Mouse (Mus musculus) MEL (cell line): ENCODE results near the gene Cabp2. TPM values are rescaled to one million over a fixed set of nuclear protein-coding genes. Genes with fewer than 3 reads are reported as not detected.

Experiments used
- DNase-seq: peaks from one replicate; pipeline ENCODE4 v3.0.0; 2011; ENCODE audit warnings: low read depth, low spot score
- H3K27ac ChIP-seq: 2 replicates; pipeline ENCODE4 v1.5.1; 2012; ENCODE audit warnings: low read depth, mild to moderate bottlenecking, control low read depth, low read length, moderate library complexity; ENCODE audit not compliant: control insufficient read depth
- H3K27me3 ChIP-seq, 2 experiments: fragments of 150-350 bp in 1 of 2; sonication (generic) in 1 of 2; 2 replicates each; pipeline ENCODE4 v1.6.1; 2012; ENCODE audit warnings: low read length in 2 of 2, mild to moderate bottlenecking in 2 of 2, improper control_type of control experiment in 1 of 2, moderate library complexity in 1 of 2; ENCODE audit not compliant: insufficient read depth in 2 of 2, control insufficient read depth in 1 of 2
- H3K36me3 ChIP-seq, 2 experiments: 2 replicates each; pipeline ENCODE4 v1.6.1; 2012 to 2014; ENCODE audit warnings: low read length in 2 of 2, improper control_type of control experiment in 1 of 2, inconsistent platforms in 1 of 2, mild to moderate bottlenecking in 1 of 2; ENCODE audit not compliant: insufficient read depth in 2 of 2, control insufficient read depth in 1 of 2
- H3K4me1 ChIP-seq, 2 experiments: fragments of 150-350 bp in 1 of 2; sonication (generic) in 1 of 2; 2 replicates each; pipeline ENCODE4 v1.6.1; 2012; ENCODE audit warnings: low read length in 2 of 2, improper control_type of control experiment in 1 of 2, mild to moderate bottlenecking in 1 of 2; ENCODE audit not compliant: insufficient read depth in 2 of 2, control insufficient read depth in 1 of 2
- H3K4me3 ChIP-seq, 2 experiments: fragments of 150-350 bp in 1 of 2; sonication (generic) in 1 of 2; 2 replicates each; pipeline ENCODE4 v1.5.1; 2012; ENCODE audit warnings: low read depth in 2 of 2, low read length in 2 of 2, mild to moderate bottlenecking in 2 of 2, moderate library complexity in 2 of 2, control low read depth in 1 of 2, improper control_type of control experiment in 1 of 2; ENCODE audit not compliant: control insufficient read depth in 1 of 2, insufficient read depth in 1 of 2
- H3K79me2 ChIP-seq: 2 replicates; pipeline ENCODE4 v1.6.1; 2012; ENCODE audit warnings: mild to moderate bottlenecking, low read length, moderate library complexity; ENCODE audit not compliant: control insufficient read depth, poor library complexity, insufficient read depth
- H3K9ac ChIP-seq: 2 replicates; pipeline ENCODE4 v1.6.1; 2012; ENCODE audit warnings: low read depth, mild to moderate bottlenecking, control low read depth, low read length, moderate library complexity; ENCODE audit not compliant: control insufficient read depth, poor library complexity, severe bottlenecking
- H3K9me3 ChIP-seq: fragments of 150-350 bp; sonication (generic); replicated peaks from 2 replicates; pipeline ENCODE4 v1.6.1; 2012; ENCODE audit warnings: mild to moderate bottlenecking, low read length, improper control_type of control experiment, moderate library complexity; ENCODE audit not compliant: insufficient read depth
- BHLHE40 ChIP-seq: IDR thresholded peaks from 2 replicates; pipeline ENCODE4 v1.6.1; 2012; ENCODE audit warnings: low read depth, mild to moderate bottlenecking, inconsistent platforms, low read length, improper control_type of control experiment, borderline replicate concordance
- E2F4 ChIP-seq: IDR thresholded peaks from 2 replicates; pipeline ENCODE4 v1.6.1; 2011; ENCODE audit warnings: low read depth, low read length, improper control_type of control experiment, borderline replicate concordance
- ELF1 ChIP-seq: IDR thresholded peaks from 2 replicates; pipeline ENCODE4 v1.6.1; 2014; ENCODE audit warnings: low read depth, mild to moderate bottlenecking, inconsistent platforms, low read length, improper control_type of control experiment, moderate library complexity
- EP300 ChIP-seq, 2 experiments: IDR thresholded peaks; 2 replicates each; pipeline ENCODE4 v1.6.1; 2011; ENCODE audit warnings: improper control_type of control experiment in 2 of 2, low read length in 2 of 2, low read depth in 1 of 2, mild to moderate bottlenecking in 1 of 2
- ETS1 ChIP-seq: IDR thresholded peaks from 2 replicates; pipeline ENCODE4 v1.6.1; 2012; ENCODE audit warnings: low read depth, mild to moderate bottlenecking, inconsistent platforms, low read length, improper control_type of control experiment, moderate library complexity
- GABPA ChIP-seq: IDR thresholded peaks from 2 replicates; pipeline ENCODE4 v1.6.1; 2012; ENCODE audit warnings: low read depth, mild to moderate bottlenecking, inconsistent platforms, low read length, improper control_type of control experiment, moderate library complexity
- GATA1 ChIP-seq: IDR thresholded peaks from 2 replicates; pipeline ENCODE4 v1.6.1; 2011; ENCODE audit warnings: low read depth, low read length, improper control_type of control experiment
- JUND ChIP-seq: IDR thresholded peaks from 2 replicates; pipeline ENCODE4 v1.6.1; 2011; ENCODE audit warnings: low read depth, mild to moderate bottlenecking, improper control_type of control experiment, low read length
- MAZ ChIP-seq: IDR thresholded peaks from 2 replicates; pipeline ENCODE4 v1.6.1; 2012; ENCODE audit warnings: low read depth, mild to moderate bottlenecking, inconsistent platforms, low read length, improper control_type of control experiment
- MXI1 ChIP-seq: IDR thresholded peaks from 2 replicates; pipeline ENCODE4 v1.6.1; 2011; ENCODE audit warnings: mild to moderate bottlenecking, low read depth, low read length, improper control_type of control experiment
- MYB ChIP-seq: IDR thresholded peaks from 2 replicates; pipeline ENCODE4 v1.6.1; 2011; ENCODE audit warnings: mild to moderate bottlenecking, low read depth, low read length, improper control_type of control experiment
- NELFE ChIP-seq: IDR thresholded peaks from 2 replicates; pipeline ENCODE4 v1.6.1; 2011; ENCODE audit warnings: low read depth, low read length, improper control_type of control experiment
- POLR2A ChIP-seq, 2 experiments: IDR thresholded peaks; 2 replicates each; pipeline ENCODE4 v1.6.1; 2011 to 2012; ENCODE audit warnings: low read length in 2 of 2, mild to moderate bottlenecking in 2 of 2, control low read depth in 1 of 2, improper control_type of control experiment in 1 of 2, low read depth in 1 of 2, moderate library complexity in 1 of 2; ENCODE audit not compliant: control insufficient read depth in 1 of 2, insufficient read depth in 1 of 2, poor library complexity in 1 of 2
- RCOR1 ChIP-seq: IDR thresholded peaks from 2 replicates; pipeline ENCODE4 v1.6.1; 2012; ENCODE audit warnings: low read depth, mild to moderate bottlenecking, inconsistent platforms, low read length, improper control_type of control experiment
- SIN3A ChIP-seq: IDR thresholded peaks from 2 replicates; pipeline ENCODE4 v1.6.1; 2012; ENCODE audit warnings: low read length, improper control_type of control experiment, inconsistent platforms
- TAL1 ChIP-seq: IDR thresholded peaks from 2 replicates; pipeline ENCODE4 v1.6.1; 2012; ENCODE audit warnings: mild to moderate bottlenecking, inconsistent platforms, low read length, moderate library complexity, mixed read lengths
- TBP ChIP-seq: IDR thresholded peaks from 2 replicates; pipeline ENCODE4 v1.8.0; 2011; ENCODE audit warnings: low read depth, low read length, improper control_type of control experiment
- TCF12 ChIP-seq: IDR thresholded peaks from 2 replicates; pipeline ENCODE4 v1.6.1; 2014; ENCODE audit warnings: low read depth, mild to moderate bottlenecking, inconsistent platforms, low read length, improper control_type of control experiment, moderate library complexity
- UBTF ChIP-seq: IDR thresholded peaks from 2 replicates; pipeline ENCODE4 v1.6.1; 2012; ENCODE audit warnings: low read depth, mild to moderate bottlenecking, inconsistent platforms, low read length, improper control_type of control experiment, moderate library complexity, borderline replicate concordance; ENCODE audit not compliant: insufficient read depth
- USF1 ChIP-seq: IDR thresholded peaks from 2 replicates; pipeline ENCODE4 v1.6.1; 2014; ENCODE audit warnings: low read depth, mild to moderate bottlenecking, inconsistent platforms, low read length, improper control_type of control experiment, moderate library complexity
- USF2 ChIP-seq, 2 experiments: IDR thresholded peaks; 2 replicates each; pipeline ENCODE4 v1.6.1; 2011 to 2012; ENCODE audit warnings: improper control_type of control experiment in 2 of 2, low read length in 2 of 2, borderline replicate concordance in 1 of 2, inconsistent platforms in 1 of 2, low read depth in 1 of 2, mild to moderate bottlenecking in 1 of 2; ENCODE audit not compliant: insufficient read depth in 1 of 2
- ZMIZ1 ChIP-seq: IDR thresholded peaks from 2 replicates; pipeline ENCODE4 v1.6.1; 2012; ENCODE audit warnings: low read depth, mild to moderate bottlenecking, inconsistent platforms, low read length, improper control_type of control experiment, moderate library complexity
- ZNF384 ChIP-seq: IDR thresholded peaks from 2 replicates; pipeline ENCODE4 v1.6.1; 2012; ENCODE audit warnings: low read depth, mild to moderate bottlenecking, inconsistent platforms, low read length, improper control_type of control experiment
- polyA plus RNA-seq, 2 experiments: library from polyadenylated mRNA; stranded (reverse) in 1 of 2; unstranded in 1 of 2; fragments of >175 nt in 1 of 2; fragments of >200 nt in 1 of 2; gene quantifications; 2 replicates each; pipeline versions ENCODE4 v1.2.1 to v1.2.4; 2012; ENCODE audit warnings: low replicate concordance in 2 of 2, low read depth in 1 of 2; ENCODE audit not compliant: insufficient read length in 2 of 2, insufficient read depth in 1 of 2, missing spikeins in 1 of 2
- total RNA-seq: library from RNA; depleted of rRNA; stranded (reverse); fragments of 300-350 nt; gene quantifications from 2 replicates; pipeline ENCODE4 v1.2.3, GENCODE M21; 2012

The Cabp2 gene
- total and polyA plus RNA-seq, 3 experiments = 0.14 TPM; not detected in 2

DNA sequence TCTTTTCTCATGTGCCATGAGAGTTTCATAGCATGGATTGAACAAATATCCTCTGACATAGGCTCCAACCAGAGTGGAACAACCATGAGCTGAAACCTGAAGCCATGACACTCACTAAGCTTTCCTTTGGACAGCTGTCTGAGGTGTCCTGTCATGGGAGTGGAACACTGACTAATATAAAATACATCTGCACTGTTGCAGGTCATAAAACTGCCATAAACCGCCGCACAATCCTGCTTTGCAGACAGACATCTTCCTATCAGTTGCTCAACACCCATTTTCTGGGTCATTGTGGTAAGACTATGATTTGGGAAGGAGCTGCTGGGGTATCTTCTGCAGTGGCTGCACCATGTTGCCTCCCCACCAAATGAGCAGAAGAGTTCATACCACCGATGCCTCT, 11.4 kb downstream of the Cabp2 start:
- Histone ChIP-seq H3K4me3 (no peak overlapping the region), H3K36me3 (peaks cover 0 to 17% of the 10 kb centered on the region in 2 experiments; a peak in 2 of 4 replicates), H3K9ac (no peak overlapping the region), H3K27ac (no peak overlapping the region), H3K4me1 (peaks cover 0 to 9% of the 10 kb centered on the region in 2 experiments; a peak in 3 of 4 replicates), H3K9me3 (no peaks in the 10 kb centered on the region), H3K79me2 (peaks cover 2% of the 10 kb centered on the region; the same call in 1 of the 2 replicates), H3K27me3 (no peaks in the 10 kb centered on the region)
- peak; percentile 44 for DNase-seq
- TF ChIP-seq E2F4 (no peak), BHLHE40 (no peak), SIN3A (peak; percentile 41; the same call in 1 of the 2 replicates), GATA1 (0 out of 2 replicates have a peak, but pooled peaks have one; percentile 17), ETS1 (peak; percentile 54), ZMIZ1 (no peak), TCF12 (peak; percentile 77), ELF1 (no peak), POLR2A (IDR thresholded peaks at IDR 0.05; ENCODE audit: control insufficient read depth in 1 of 2, insufficient read depth in 1 of 2, low read depth in 1 of 2, low read length in 2 of 2, poor library complexity in 1 of 2) (no peak), USF1 (no peak), ZNF384 (no peak), TAL1 (peak; percentile 49), MYB (peak; percentile 83), EP300 (IDR thresholded peaks at IDR 0.05; ENCODE audit: low read depth in 1 of 2, low read length in 2 of 2) (peak; percentile 52 to 82; a peak in 3 of 4 replicates), GABPA (no peak), MXI1 (no peak), JUND (no peak), RCOR1 (peak; percentile 59; the same call in 1 of the 2 replicates), TBP (0 out of 2 replicates have a peak, but pooled peaks have one; percentile 12), USF2 (IDR thresholded peaks at IDR 0.05; ENCODE audit: borderline replicate concordance in 1 of 2, insufficient read depth in 1 of 2, low read depth in 1 of 2, low read length in 2 of 2) (no peak), UBTF (no peak), NELFE (no peak), MAZ (no peak)
